Mouse (Mus musculus) midbrain, embryonic 10.5 days (tissue): ENCODE data around the gene Esr2. TPM values are rescaled to one million over a fixed set of nuclear protein-coding genes. Genes with fewer than 3 reads are reported as not detected.
"Not testable (repeated sequence)": the region's sequence is repeated elsewhere in the genome, so short reads cannot be mapped to it uniquely, and the experiment has no call there.

Experiments used
- DNase-seq: peaks from one replicate; pipeline ENCODE4 v3.0.0-alpha.2; 2017; ENCODE audit warnings: low spot score
- H3K27ac ChIP-seq: fragments of 300-500 bp; sonication (generic); replicated peaks from 2 replicates; pipeline ENCODE4 v1.5.1; 2016; ENCODE audit warnings: mild to moderate bottlenecking
- H3K27me3 ChIP-seq: fragments of 300-500 bp; sonication (generic); 2 replicates; pipeline ENCODE4 v1.6.1; 2016; ENCODE audit warnings: low read depth, mild to moderate bottlenecking; ENCODE audit not compliant: poor library complexity, severe bottlenecking
- H3K36me3 ChIP-seq: fragments of 300-500 bp; sonication (generic); 2 replicates; pipeline ENCODE4 v1.6.1; 2016; ENCODE audit warnings: mild to moderate bottlenecking, moderate library complexity
- H3K4me1 ChIP-seq: fragments of 300-500 bp; sonication (generic); 2 replicates; pipeline ENCODE4 v1.6.1; 2016
- H3K4me3 ChIP-seq: fragments of 300-500 bp; sonication (generic); 2 replicates; pipeline ENCODE4 v1.5.1; 2016; ENCODE audit warnings: mild to moderate bottlenecking, moderate library complexity
- H3K9me3 ChIP-seq: fragments of 300-500 bp; sonication (generic); replicated peaks from 2 replicates; pipeline ENCODE4 v1.6.1; 2016; ENCODE audit warnings: mild to moderate bottlenecking
- WGBS: fragments of 180-500 bp; shearing (Covaris S2); methylation state at CpG from one replicate; pipeline ENCODE4 v1.1.7; 2016; 5-methylcytosine and 5-hydroxymethylcytosine counted together
- polyA plus RNA-seq: library from polyadenylated mRNA; unstranded; fragments of >200 nt; fragmentation: Nextera tagmentation; extraction: Ambion mirVana; gene quantifications from 2 replicates; pipeline ENCODE4 v1.2.1, GENCODE M21; 2016

Gene Esr2
- 0.06 and 0.07 TPM in 2 replicates for polyA plus RNA-seq

DNA sequence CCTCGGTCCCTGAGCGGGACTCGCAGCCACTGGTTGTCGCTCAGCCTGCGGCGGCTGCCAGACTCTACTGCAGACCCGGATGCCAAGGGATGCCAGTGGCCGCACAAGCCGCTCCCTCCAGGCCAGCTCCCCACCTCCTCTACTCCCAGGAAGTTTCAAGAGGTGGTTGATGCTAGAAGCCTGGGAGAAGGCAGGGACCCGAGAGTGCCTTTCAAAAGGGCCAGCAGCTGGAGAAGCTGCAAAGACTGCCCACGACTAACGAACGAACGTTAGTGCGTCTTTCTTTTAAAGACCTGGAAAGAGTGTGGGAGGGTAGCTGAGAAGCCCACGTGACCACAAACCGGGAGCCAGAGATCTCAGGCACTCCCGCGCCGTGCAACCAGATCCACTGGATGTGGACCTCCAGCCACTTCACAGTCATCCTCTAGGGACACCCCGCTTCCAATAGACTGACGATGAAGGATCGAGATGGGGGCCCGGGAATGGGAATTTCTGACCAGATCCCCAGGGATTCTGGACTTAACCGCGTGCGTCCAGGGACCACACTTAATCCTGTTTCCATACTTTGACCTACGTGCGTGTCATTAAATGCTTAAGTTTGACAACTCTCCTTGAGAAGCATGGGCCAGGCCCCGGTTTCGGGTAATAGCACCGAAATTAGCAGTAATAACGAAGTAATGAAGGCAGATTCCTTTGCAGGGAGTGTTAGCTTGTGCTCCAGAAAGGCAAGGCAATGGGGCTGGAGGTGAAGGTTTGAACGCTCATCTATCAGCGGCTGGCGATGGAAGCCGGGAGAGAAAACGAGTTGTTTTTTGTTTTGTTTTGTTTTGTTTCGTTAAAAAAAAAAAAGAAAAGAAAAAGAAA, at the start of gene Esr2:
Gene Esr2, minus strand, starts transcription at position 260 of the 864 bp plus-strand sequence.
- H3K4me3 ChIP-seq = peak within 1 kb of the TSS; percentile 59
- H3K4me1 ChIP-seq = peaks cover 10% of the 10 kb centered on the region
- peak; percentile 59 for DNase-seq
- no peaks in the 10 kb centered on the region for H3K36me3 ChIP-seq
- H3K27ac ChIP-seq = no peak within 1 kb of the TSS
- H3K27me3 ChIP-seq = peaks cover 34% of the 10 kb centered on the region
- H3K9me3 ChIP-seq = no peaks in the 10 kb centered on the region
- WGBS = under 1% methylated on average over 39 of the region's 39 CpGs

DNA sequence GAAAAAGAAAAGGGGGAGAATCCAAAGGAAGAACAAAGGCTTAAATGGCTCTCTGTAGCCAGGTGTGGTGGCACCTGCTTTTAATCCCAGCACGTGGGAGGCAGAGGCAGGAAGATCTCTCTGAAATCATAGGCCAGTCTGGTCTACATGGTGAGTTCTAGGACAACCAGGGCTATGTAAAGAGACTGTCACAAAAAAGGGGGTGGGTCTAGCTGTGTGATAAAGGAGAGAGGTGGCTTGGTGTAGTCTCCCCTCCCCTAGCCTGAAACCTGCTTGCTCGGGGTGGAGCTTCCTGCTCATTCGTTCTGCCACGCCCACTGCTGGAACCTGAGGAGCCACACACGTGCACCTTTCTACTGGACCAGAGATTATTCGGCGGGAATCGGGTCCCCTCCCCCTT, 45.0 kb upstream of the Esr2 start:
- not testable (repeated sequence) for DNase-seq, H3K4me1 ChIP-seq, H3K27ac ChIP-seq, H3K36me3 ChIP-seq, H3K9me3 ChIP-seq, H3K27me3 ChIP-seq, H3K4me3 ChIP-seq
- WGBS = 59% methylated on average over 3 of the region's 8 CpGs

GRCm38 (mm10) chr12:76216716-76217115, 39.7 kb upstream of the Esr2 start:
- WGBS = 70% methylated on average over 11 of the region's 11 CpGs
- Histone ChIP-seq H3K27ac (no peak overlapping the region), H3K36me3 (no peaks in the 10 kb centered on the region), H3K9me3 (no peaks in the 10 kb centered on the region), H3K4me3 (no peak overlapping the region), H3K4me1 (no peaks in the 10 kb centered on the region), H3K27me3 (no peaks in the 10 kb centered on the region)
- DNase-seq = no peak

- no peak overlapping the region for H3K4me3 ChIP-seq
- 28% methylated on average over 5 of the region's 5 CpGs for WGBS
- no peaks in the 10 kb centered on the region for H3K36me3 ChIP-seq
- H3K4me1 ChIP-seq = no peaks in the 10 kb centered on the region
- no peaks in the 10 kb centered on the region for H3K27me3 ChIP-seq
- H3K9me3 ChIP-seq = no peaks in the 10 kb centered on the region
- H3K27ac ChIP-seq = no peak overlapping the region
- no peak for DNase-seq
Observed at GRCm38 (mm10) chr12:76215121-76215520, 38.1 kb upstream of the Esr2 start.

GRCm38 (mm10) chr12:76209429-76209974, 32.4 kb upstream of the Esr2 start:
- no peak overlapping the region for H3K4me3 ChIP-seq
- H3K36me3 ChIP-seq = no peaks in the 10 kb centered on the region
- no peaks in the 10 kb centered on the region for H3K4me1 ChIP-seq
- no peak overlapping the region for H3K27ac ChIP-seq
- H3K9me3 ChIP-seq = no peaks in the 10 kb centered on the region
- no peak for DNase-seq
- WGBS = 93% methylated on average over 5 of the region's 5 CpGs
- H3K27me3 ChIP-seq = no peaks in the 10 kb centered on the region

- Histone ChIP-seq H3K27ac (no peak overlapping the region), H3K9me3 (no peaks in the 10 kb centered on the region), H3K36me3 (no peaks in the 10 kb centered on the region), H3K27me3 (peaks cover 13% of the 10 kb centered on the region), H3K4me3 (no peak overlapping the region), H3K4me1 (peaks cover 18% of the 10 kb centered on the region)
- 72% methylated on average over 4 of the region's 4 CpGs for WGBS
- no peak for DNase-seq
Observed at GRCm38 (mm10) chr12:76200326-76200725, 23.3 kb upstream of the Esr2 start.

GRCm38 (mm10) chr12:76197071-76197470, 20.0 kb upstream of the Esr2 start:
- no peak for DNase-seq
- peak overlapping the region; percentile 52 for H3K4me3 ChIP-seq

DNA sequence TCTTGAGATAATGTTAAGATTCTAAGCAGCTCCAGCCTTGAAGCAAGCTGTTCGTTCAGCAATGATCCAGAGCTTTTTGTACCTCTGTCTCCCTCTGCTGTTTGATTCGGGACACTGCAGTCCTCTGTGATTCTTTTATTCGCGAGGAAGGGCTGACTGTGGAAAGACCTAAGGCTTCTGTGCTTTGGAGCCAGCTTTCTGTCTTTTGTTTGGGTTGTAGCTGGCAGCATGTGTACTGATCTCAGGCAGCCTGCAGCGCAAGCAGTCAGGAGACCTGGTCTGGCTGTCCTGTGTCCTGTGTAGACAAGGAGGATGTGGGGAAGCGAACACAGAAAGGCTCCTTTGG, 19.6 kb upstream of the Esr2 start:
- H3K36me3 ChIP-seq = no peaks in the 10 kb centered on the region
- peak overlapping the region; percentile 52 for H3K4me3 ChIP-seq
- peak overlapping the region; percentile 75 for H3K27ac ChIP-seq
- no peaks in the 10 kb centered on the region for H3K9me3 ChIP-seq
- DNase-seq = peak; percentile 81
- peaks cover 18% of the 10 kb centered on the region for H3K4me1 ChIP-seq
- H3K27me3 ChIP-seq = peaks cover 31% of the 10 kb centered on the region
- 7% methylated on average over 6 of the region's 6 CpGs for WGBS

More at GRCm38 (mm10) chr12:76197071-76197470, 20.0 kb upstream of the Esr2 start:
- Histone ChIP-seq H3K4me1 (peaks cover 18% of the 10 kb centered on the region), H3K9me3 (no peaks in the 10 kb centered on the region), H3K36me3 (no peaks in the 10 kb centered on the region), H3K27me3 (peaks cover 31% of the 10 kb centered on the region), H3K27ac (peak overlapping the region; percentile 75)
- WGBS = 37% methylated on average over 8 of the region's 8 CpGs

- H3K9me3 ChIP-seq = no peaks in the 10 kb centered on the region
- peaks cover 18% of the 10 kb centered on the region for H3K4me1 ChIP-seq
- peak overlapping the region; percentile 73 for H3K27ac ChIP-seq
- no peaks in the 10 kb centered on the region for H3K36me3 ChIP-seq
- peak overlapping the region; percentile 52 for H3K4me3 ChIP-seq
- H3K27me3 ChIP-seq = peaks cover 31% of the 10 kb centered on the region
- peak; percentile 82 for DNase-seq
- WGBS = under 1% methylated on average over 22 of the region's 22 CpGs
Observed at GRCm38 (mm10) chr12:76195912-76196708, 19.1 kb upstream of the Esr2 start.

- no peak for DNase-seq
Observed at GRCm38 (mm10) chr12:76194526-76194925, 17.5 kb upstream of the Esr2 start.

DNA sequence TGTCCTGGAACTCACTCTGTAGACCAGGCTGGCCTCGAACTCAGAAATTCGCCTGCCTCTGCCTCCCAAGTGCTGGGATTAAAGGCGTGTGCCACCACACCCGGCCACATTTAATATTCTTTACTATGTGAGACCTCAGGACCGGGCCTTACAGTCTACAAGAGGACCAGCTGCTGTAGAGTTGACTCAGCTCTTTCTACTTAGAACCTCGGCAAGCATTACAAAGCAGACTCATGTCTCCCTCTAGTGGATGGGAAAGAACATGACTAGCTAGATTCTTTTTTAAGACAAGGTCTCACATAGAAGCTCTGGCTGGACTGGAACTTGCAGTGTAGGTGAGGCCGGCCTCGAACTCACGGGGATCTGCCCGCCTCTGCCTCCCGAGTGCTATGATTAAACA, 13.9 kb upstream of the Esr2 start:
- DNase-seq = peak; percentile 34
- no peak overlapping the region for H3K27ac ChIP-seq

More at GRCm38 (mm10) chr12:76194526-76194925, 17.5 kb upstream of the Esr2 start:
- Histone ChIP-seq H3K27me3 (peaks cover 31% of the 10 kb centered on the region), H3K9me3 (no peaks in the 10 kb centered on the region), H3K4me1 (peaks cover 18% of the 10 kb centered on the region), H3K4me3 (no peak overlapping the region), H3K36me3 (no peaks in the 10 kb centered on the region), H3K27ac (no peak overlapping the region)
- 78% methylated on average over 3 of the region's 3 CpGs for WGBS

DNA sequence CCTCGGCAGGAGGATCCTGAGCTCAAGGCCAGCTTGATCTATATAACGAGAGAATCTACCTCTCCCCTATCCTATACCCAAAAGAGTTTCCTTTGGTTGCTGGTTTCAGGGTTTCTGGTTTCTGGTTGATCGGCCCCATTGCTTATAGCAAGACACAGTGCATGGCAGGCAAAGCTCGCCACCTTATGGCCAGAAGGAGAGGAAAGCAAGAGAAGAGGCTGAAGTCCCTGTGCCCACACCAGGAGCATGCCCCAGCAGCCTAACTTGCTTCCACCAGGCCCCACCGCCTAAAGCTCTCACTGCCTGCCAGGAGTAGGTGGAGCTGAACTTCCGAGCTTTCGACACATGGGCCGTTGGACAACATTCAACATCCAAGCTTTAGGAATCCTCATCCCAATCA, 10.8 kb upstream of the Esr2 start:
- Histone ChIP-seq H3K4me3 (no peak overlapping the region), H3K27ac (no peak overlapping the region), H3K36me3 (no peaks in the 10 kb centered on the region), H3K27me3 (no peaks in the 10 kb centered on the region), H3K9me3 (no peaks in the 10 kb centered on the region), H3K4me1 (no peaks in the 10 kb centered on the region)
- peak; percentile 23 for DNase-seq
- WGBS = 47% methylated on average over 8 of the region's 8 CpGs

More for the DNA sequence above, 13.9 kb upstream of the Esr2 start:
- H3K4me3 ChIP-seq = no peak overlapping the region
- no peaks in the 10 kb centered on the region for H3K9me3 ChIP-seq
- peaks cover 21% of the 10 kb centered on the region for H3K27me3 ChIP-seq
- peaks cover 5% of the 10 kb centered on the region for H3K4me1 ChIP-seq
- H3K36me3 ChIP-seq = no peaks in the 10 kb centered on the region
- 49% methylated on average over 11 of the region's 11 CpGs for WGBS
